Mouse (Mus musculus): Measurements from ENCODE around the gene Tns1. TPM values are rescaled to one million over a fixed set of nuclear protein-coding genes. Genes with fewer than 3 reads are reported as not detected.
"Not testable (repeated sequence)": the region's sequence is repeated elsewhere in the genome, so short reads cannot be mapped to it uniquely, and the experiment has no call there.

Gene Tns1
- 781 and 1,078 TPM in 2 replicates for polyA plus RNA-seq (2012; rRNA removed)

DNA sequence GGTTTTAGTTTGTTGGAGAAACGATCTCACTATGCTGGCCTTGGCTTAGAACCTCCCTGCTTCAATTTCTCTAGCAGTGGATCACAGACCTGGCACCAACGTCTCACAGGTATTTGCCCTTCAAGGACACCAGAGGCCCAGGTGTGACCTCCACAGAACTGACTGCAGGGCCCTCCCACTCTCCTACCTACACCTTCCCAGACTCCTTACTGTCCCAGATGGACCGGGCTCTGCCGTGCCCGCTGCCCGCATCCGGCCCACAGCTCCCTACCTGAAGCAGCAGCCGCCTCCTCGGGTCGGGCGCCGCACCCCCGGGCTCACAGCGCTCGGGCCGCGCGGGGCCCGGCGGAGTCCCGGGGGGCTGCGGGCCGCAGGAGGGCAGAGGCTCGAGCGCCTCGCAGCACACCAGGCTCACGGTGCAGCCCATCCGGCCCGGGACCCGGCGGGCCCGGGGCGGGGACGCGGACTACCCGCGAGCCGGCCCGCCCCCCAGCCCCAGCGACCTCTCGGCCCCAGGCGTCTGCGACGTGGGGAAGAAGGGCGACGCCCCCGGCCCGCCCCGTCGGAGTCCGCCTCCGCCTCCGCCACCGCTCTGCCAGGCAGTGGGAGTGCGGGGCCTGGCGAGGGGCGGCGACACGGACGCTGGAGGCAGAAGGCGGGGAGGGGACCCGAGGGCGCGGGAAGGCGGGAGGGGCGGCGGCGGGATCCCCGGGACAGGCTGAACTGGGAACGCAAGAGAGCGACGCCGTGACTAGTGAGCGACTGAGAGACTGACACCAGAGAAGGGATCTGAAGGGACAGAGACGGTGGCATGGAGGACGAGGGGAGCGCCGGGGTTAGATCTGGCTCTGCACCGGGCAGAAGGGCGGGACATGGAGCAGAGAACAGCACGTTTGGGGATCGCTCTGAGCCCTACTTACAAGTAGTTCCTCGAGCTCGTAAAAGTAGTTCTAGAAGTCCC lies at the start of gene Tns1:
Tns1 (minus strand) TSS at position 429 of the 961 bp plus-strand sequence.
- peaks cover 2% of the 10 kb centered on the region; the same call in 1 of the 2 replicates for H3K4me1 ChIP-seq (ENCODE audit: control insufficient read depth, insufficient read depth, low read length)
- WGBS: 3% methylated on average over 84 of the region's 84 CpGs
- TF ChIP-seq POLR2A (IDR thresholded peaks at IDR 0.05; ENCODE audit: borderline replicate concordance, extremely low read depth, low read depth, low read length): no peak
- no peak for TF ChIP-seq CTCF (IDR thresholded peaks at IDR 0.05; ENCODE audit: insufficient read depth, low read length)
- peak within 1 kb of the TSS; percentile 66 for H3K4me3 ChIP-seq (replicated peaks; ENCODE audit: extremely low read depth, low read depth, low read length)
- peak; percentile 47 for DNase-seq

DNA sequence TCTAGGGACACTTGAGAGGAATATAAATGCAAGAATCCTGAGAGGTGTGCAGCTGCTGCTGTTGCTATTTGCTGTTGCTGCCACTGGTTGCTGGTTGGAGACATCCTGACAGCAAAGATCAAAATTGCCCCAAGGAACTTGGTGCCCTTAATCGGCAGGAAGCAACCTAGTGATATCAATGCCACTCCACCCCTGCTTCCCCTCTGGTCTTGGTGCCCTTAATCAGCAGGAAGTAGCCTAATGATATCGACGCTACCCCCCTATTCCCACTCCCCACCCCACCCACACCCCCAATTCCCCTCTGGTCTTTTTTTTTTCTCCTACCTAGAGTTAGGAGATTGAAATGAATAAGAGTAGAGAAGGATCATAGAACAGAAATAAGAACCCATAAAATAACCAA lies 48.5 kb upstream of the Tns1 start:
- no peak overlapping the region for H3K4me3 ChIP-seq (replicated peaks; ENCODE audit: extremely low read depth, low read depth, low read length)
- no peaks in the 10 kb centered on the region; the same call in 1 of the 2 replicates for H3K4me1 ChIP-seq (ENCODE audit: control insufficient read depth, insufficient read depth, low read length)
- TF ChIP-seq POLR2A (IDR thresholded peaks at IDR 0.05; ENCODE audit: borderline replicate concordance, extremely low read depth, low read depth, low read length): no peak
- TF ChIP-seq CTCF (IDR thresholded peaks at IDR 0.05; ENCODE audit: insufficient read depth, low read length): no peak
- 57% methylated on average over 3 of the region's 3 CpGs for WGBS
- no peak for DNase-seq

DNA sequence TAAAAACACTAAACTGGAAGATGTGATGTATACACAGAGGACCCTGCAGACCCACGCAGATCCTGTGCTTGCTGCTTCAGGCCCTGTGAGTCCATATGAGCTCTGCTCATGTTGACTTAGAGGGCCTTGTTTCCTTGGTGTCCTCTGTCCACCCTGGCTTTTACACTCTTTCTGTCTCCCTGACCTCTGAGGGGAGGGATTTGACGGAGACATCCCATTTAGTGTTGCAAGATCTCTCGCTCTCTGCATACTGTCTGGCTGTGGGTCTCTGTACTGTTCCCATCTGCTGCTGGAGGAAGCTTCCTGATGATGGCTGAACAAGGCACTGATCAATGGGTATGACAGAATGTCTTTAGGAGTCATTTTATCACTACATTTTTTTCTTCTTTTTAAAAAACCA lies 45.5 kb upstream of the Tns1 start:
- DNase-seq: no peak
- H3K4me3 ChIP-seq (replicated peaks; ENCODE audit: extremely low read depth, low read depth, low read length): no peak overlapping the region
- TF ChIP-seq CTCF (IDR thresholded peaks at IDR 0.05; ENCODE audit: insufficient read depth, low read length) (no peak), POLR2A (IDR thresholded peaks at IDR 0.05; ENCODE audit: borderline replicate concordance, extremely low read depth, low read depth, low read length) (no peak)
- H3K4me1 ChIP-seq (ENCODE audit: control insufficient read depth, insufficient read depth, low read length): no peaks in the 10 kb centered on the region
- WGBS: 86% methylated on average over 3 of the region's 3 CpGs

- DNase-seq: no peak
- H3K4me1 ChIP-seq (ENCODE audit: control insufficient read depth, insufficient read depth, low read length): no peaks in the 10 kb centered on the region
- TF ChIP-seq CTCF (IDR thresholded peaks at IDR 0.05; ENCODE audit: insufficient read depth, low read length) (no peak), POLR2A (IDR thresholded peaks at IDR 0.05; ENCODE audit: borderline replicate concordance, extremely low read depth, low read depth, low read length) (no peak)
- 60% methylated on average over 5 of the region's 5 CpGs for WGBS
- no peak overlapping the region for H3K4me3 ChIP-seq (replicated peaks; ENCODE audit: extremely low read depth, low read depth, low read length)
These were observed 42.9 kb upstream of the Tns1 start for GRCm38 (mm10) chr1:74167136-74167535.

GRCm38 (mm10) chr1:74160036-74160435 lies 35.8 kb upstream of the Tns1 start:
- WGBS: 55% methylated on average over 2 of the region's 2 CpGs
- DNase-seq: no peak
- TF ChIP-seq POLR2A (IDR thresholded peaks at IDR 0.05; ENCODE audit: borderline replicate concordance, extremely low read depth, low read depth, low read length): no peak
- no peak for TF ChIP-seq CTCF (IDR thresholded peaks at IDR 0.05; ENCODE audit: insufficient read depth, low read length)
- no peak overlapping the region for H3K4me3 ChIP-seq (replicated peaks; ENCODE audit: extremely low read depth, low read depth, low read length)
- no peaks in the 10 kb centered on the region for H3K4me1 ChIP-seq (ENCODE audit: control insufficient read depth, insufficient read depth, low read length)

- H3K4me1 ChIP-seq (ENCODE audit: control insufficient read depth, insufficient read depth, low read length); DNase-seq; H3K4me3 ChIP-seq (replicated peaks; ENCODE audit: extremely low read depth, low read depth, low read length): not testable (repeated sequence)
- WGBS: 76% methylated on average over 5 of the region's 5 CpGs
These were observed 35.4 kb upstream of the Tns1 start for GRCm38 (mm10) chr1:74159613-74160012.

GRCm38 (mm10) chr1:74156381-74156910 lies 32.2 kb upstream of the Tns1 start:
- TF ChIP-seq CTCF (IDR thresholded peaks at IDR 0.05; ENCODE audit: insufficient read depth, low read length) (no peak), POLR2A (IDR thresholded peaks at IDR 0.05; ENCODE audit: borderline replicate concordance, extremely low read depth, low read depth, low read length) (no peak)
- H3K4me3 ChIP-seq (replicated peaks; ENCODE audit: extremely low read depth, low read depth, low read length): no peak overlapping the region
- DNase-seq: no peak
- H3K4me1 ChIP-seq (ENCODE audit: control insufficient read depth, insufficient read depth, low read length): no peaks in the 10 kb centered on the region
- WGBS: 71% methylated on average over 14 of the region's 14 CpGs

- TF ChIP-seq POLR2A (IDR thresholded peaks at IDR 0.05; ENCODE audit: borderline replicate concordance, extremely low read depth, low read depth, low read length) (no peak), CTCF (IDR thresholded peaks at IDR 0.05; ENCODE audit: insufficient read depth, low read length) (no peak)
- Histone ChIP-seq H3K4me1 (ENCODE audit: control insufficient read depth, insufficient read depth, low read length) (no peaks in the 10 kb centered on the region), H3K4me3 (replicated peaks; ENCODE audit: extremely low read depth, low read depth, low read length) (no peak overlapping the region)
- no peak for DNase-seq
- 62% methylated on average over 6 of the region's 6 CpGs for whole genome bisulfite sequencing
These were observed 31.3 kb upstream of the Tns1 start for GRCm38 (mm10) chr1:74155435-74156012.

DNA sequence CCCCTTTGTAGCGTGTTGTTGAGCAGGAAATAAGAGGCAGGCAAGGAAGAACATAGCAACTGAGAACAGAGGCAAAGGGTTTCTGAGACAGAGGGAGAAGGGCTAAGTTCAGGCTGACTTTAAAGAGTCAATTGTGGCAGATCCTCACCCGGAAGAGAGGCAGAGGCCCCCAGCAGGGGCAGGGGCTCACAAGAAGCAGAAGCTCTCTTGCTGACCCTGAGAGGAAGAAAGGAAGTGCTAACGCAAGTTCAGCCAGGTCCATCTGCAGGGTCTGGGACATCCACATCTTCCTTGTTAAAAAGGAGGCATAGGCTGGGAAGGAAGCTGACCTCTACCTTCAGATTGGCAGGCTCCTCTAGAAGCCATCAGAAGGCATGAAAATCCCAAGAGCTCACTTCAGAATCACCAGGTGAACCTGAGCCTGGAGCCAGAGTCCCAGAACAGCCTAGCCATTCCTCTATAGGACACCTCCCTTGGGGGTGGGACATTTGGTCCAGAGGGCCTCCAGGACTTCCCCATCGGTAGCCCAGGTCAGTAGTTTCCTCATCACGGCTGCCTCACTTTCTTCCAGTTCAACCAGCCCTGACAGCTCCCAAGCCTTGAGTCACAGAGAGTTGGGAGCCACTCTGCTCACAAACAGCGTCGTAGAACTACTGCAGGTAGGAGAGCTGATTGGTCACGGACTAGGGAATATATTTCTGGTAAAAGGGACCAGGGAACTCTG lies 29.4 kb upstream of the Tns1 start, which contains the start of gene Cxcr2:
Cxcr2 (plus strand) TSS at position 529 of the 724 bp plus-strand sequence.
- DNase-seq: no peak
- Histone ChIP-seq H3K4me1 (ENCODE audit: control insufficient read depth, insufficient read depth, low read length) (no peaks in the 10 kb centered on the region; the same call in 1 of the 2 replicates), H3K4me3 (replicated peaks; ENCODE audit: extremely low read depth, low read depth, low read length) (no peak within 1 kb of the TSS)
- TF ChIP-seq CTCF (IDR thresholded peaks at IDR 0.05; ENCODE audit: insufficient read depth, low read length) (no peak), POLR2A (IDR thresholded peaks at IDR 0.05; ENCODE audit: borderline replicate concordance, extremely low read depth, low read depth, low read length) (no peak)
- 65% methylated on average over 8 of the region's 8 CpGs for WGBS

Measured in lung, adult 2 months (tissue).